Mouse (Mus musculus): ENCODE measurements around the gene Ttll5.
A peak's percentile ranks its signal among the peaks of the same experiment; 100 is the strongest.

The Ttll5 gene

GRCm38 (mm10) chr12:85970803-85971202 lies 146.3 kb downstream of the Ttll5 start:
- no peak for DNase-seq

DNA sequence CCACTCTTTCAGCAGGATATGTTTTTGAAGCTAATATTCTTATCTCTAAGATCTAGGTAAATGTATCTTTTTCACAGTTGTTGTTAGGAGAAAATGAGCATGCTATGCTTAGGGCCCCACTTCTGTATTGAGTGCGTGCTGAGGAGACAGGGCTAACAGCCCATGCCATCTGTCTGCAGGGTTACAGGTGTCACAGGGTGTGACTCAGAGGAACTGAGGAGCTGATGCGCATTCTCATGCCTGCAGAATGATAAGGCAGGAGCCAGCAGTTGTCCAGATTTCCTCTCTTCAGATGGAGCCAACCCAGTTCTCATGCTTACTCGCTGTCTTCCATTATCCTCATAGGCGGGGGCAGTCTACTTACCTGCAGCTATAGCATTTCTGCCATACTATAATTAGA lies 147.2 kb downstream of the Ttll5 start:
- DNase-seq = no peak

- DNase-seq = no peak
Observed at GRCm38 (mm10) chr12:85973526-85973925, 149.1 kb downstream of the Ttll5 start.

GRCm38 (mm10) chr12:85974030-85974429 lies 149.6 kb downstream of the Ttll5 start:
- DNase-seq = no peak

DNA sequence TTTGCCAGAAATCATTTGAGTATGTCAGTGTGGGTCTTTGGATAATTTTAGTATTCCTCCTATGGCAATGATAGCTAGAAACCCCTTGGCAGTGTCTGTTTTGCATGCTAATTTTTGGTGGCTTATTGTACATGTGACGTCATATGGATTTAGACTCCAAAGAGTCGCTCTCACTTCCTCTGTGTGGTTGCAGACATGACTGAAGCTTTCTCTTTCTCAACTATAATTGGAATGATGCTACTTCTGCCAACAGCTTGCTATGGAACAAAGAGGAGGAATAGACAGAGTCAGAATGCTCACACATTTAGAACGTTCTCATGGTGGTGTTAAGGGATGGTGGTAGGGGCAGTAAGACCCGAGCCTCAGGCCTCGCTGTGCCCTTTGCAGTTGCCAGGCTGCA lies 155.5 kb downstream of the Ttll5 start:
- no peak for DNase-seq

- DNase-seq = no peak
Observed at GRCm38 (mm10) chr12:85985524-85985923, 161.1 kb downstream of the Ttll5 start.

DNA sequence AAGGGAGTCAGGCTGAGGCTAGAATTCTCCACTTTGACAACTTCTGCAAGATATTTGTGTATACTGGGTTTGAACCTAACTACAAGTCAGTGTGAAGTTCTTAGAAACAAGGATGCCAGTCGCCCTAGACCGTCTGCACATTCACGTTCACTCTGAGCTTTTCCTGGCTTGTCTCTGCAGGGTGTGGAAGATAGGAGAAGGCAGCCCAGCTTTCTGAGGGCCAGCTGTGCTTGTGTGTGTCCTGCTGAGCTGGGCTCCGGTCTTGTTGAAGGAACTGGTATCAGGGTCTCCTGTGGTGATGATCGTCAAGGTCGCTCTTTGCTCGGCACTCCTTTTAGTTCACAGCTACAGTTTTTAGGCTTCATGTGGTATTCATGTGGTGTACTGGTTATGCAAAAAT lies 161.6 kb downstream of the Ttll5 start:
- DNase-seq = no peak

- no peak for DNase-seq
Observed at GRCm38 (mm10) chr12:85986540-85987443, 162.3 kb downstream of the Ttll5 start.

DNA sequence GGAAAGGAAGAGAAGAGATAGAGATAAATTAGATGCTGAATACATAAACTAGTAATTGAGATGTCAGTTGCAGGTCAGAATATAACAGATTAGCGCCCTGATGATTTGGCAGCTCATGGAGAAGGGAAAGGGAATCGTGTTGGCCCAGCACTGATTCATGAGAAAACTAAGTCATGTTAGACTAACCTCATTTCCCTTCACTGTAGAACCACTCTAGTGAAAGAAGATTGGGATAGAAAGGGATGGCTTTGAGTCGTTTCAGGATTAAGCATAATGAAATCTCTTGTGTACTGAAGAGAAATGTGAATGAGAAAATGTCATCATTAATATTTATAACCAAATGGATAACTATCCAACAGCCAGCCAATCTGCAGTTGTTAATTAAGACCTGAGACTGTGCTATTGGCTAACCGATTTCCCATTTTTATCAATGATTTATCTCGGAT lies 163.0 kb downstream of the Ttll5 start:
- DNase-seq = no peak

GRCm38 (mm10) chr12:85988121-85988520 lies 163.7 kb downstream of the Ttll5 start:
- DNase-seq = no peak

DNA sequence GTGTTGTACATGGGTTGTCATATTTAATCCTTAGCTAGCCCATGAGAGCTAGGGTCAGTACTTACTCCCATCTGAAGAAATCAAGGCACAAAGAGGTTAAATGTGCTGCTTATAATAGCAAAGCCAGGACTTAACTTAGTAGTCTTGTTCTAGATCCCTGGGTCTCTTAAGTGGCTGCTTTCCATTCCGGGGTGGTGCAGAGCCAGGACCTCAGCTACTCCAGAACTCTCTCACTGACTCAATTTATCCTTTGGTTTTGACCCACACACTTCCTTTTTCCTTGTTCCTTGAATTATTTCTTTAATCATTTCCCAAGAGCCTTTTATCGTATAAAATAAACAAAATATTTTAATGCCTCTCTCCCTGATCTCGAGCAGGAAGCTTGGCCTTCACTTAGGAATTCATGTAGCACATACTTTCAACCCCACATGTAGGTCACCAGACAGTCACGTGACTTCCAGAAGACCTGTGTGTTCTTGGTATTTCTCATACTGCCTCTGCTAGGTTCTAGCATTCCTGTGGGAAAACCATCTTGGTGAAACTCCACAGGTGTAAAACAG lies 164.4 kb downstream of the Ttll5 start:
- no peak for DNase-seq

DNA sequence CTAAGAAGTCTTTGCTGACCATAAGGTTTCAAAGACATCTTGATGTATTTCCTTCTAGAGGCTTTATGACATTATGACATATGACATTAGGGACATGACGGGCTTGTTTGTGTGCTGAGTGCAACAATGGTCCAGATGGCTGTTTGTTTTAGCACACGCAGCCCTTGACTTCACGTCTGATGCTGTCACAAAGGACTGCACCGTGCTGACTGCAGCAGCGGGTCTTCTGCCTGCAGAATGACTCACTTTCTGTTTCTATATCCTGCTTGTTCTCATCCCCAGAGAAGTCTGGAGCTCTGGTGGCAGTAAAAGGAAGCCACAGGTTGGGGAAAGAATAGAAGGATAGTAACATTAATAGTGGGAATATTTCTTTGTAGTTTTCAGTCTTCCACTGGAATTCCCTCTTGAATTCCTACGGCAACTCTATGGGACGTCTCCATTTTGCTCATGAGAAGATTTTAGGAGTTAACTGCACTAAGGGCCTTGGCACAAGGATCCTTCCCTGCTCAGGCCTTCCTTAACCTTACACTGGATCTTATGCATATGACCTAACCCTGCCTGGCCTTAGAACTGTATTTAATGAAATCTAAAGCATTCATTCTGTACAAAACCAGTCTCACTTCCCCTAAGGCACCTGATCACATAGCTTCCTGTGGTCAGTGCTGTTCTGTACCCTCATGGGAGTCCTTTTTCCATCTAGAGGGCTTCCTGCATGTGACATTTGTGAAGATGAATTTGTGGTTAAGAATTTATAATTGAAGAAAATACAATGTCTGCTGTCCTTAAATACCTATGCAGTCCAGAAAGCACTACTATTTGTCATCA lies 167.8 kb downstream of the Ttll5 start:
- DNase-seq = no peak

DNA sequence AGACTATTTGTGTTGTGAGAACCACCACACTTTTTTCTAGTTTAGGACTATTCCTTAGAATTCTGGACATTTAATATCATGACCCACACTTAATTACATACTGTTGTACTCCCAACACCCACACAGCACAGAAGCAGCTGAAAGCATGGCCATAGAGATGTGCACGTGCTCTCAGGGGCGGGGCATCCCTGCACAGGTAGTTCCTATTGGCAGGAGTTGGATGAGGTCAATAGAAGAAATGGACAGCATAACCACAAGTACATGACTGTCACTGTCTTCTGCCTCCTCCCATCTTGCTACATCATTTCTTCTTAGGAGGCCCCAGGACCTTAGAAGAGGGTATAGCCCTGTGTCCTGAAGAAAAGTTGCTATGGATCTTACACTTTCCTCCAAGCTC lies 168.4 kb downstream of the Ttll5 start:
- no peak for DNase-seq

DNA sequence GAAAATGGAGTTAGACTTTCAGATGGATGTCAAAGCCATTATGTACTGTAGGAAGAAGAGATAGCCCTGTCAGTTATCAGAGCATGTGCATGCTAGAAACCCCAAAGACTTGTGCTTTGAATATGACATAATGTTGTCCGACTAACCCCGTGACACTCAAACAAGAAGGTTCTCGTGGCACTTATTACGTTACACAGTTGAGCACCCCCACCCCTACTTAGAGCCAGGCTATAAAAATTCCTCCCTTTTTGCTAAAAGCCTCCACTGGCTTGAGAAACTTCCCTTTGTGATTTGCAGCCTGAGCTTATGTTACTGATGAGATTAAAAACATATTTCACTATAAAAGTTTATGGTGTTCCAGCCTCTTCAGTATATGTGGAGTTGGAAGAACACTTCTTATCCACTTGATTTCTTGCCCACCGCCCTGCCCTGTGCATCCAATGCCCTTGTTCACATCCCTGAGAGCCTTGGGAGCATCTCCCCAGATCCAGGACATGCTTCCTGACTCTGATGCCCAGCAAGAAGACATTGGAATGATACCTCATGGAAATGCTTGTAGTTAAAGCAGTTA lies 169.4 kb downstream of the Ttll5 start:
- no peak for DNase-seq

GRCm38 (mm10) chr12:86000641-86001073 lies 176.2 kb downstream of the Ttll5 start:
- no peak for DNase-seq

GRCm38 (mm10) chr12:86001120-86001655 lies 176.7 kb downstream of the Ttll5 start:
- DNase-seq = peak; percentile 30

GRCm38 (mm10) chr12:86004627-86005026 lies 180.2 kb downstream of the Ttll5 start:
- DNase-seq = no peak

GRCm38 (mm10) chr12:86007377-86007776 lies 182.9 kb downstream of the Ttll5 start:
- DNase-seq = no peak

GRCm38 (mm10) chr12:86010656-86011055 lies 186.2 kb downstream of the Ttll5 start:
- DNase-seq = no peak

- DNase-seq = no peak
Observed at GRCm38 (mm10) chr12:86012195-86012594, 187.7 kb downstream of the Ttll5 start.

GRCm38 (mm10) chr12:86014174-86014573 lies 189.7 kb downstream of the Ttll5 start:
- DNase-seq = no peak

DNA sequence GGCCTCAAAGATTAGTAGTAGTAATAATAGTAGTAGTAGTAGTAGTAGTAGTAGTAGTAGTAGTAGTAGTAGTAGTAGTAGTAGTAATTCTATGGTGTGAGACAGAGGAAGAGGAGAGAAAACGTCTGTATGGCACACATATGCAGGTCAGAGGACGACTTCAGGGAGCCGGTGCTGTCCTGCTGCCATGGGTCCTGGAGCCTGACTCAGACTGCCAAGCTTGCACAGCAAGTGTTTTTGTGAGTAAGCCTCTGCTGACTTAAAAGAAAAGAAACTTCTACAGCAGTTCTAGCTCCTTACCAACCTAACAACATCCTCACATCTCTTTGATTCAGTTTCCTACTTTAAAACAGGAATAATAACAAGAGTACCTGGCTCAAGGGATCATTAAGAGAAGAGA lies 190.2 kb downstream of the Ttll5 start:
- DNase-seq = no peak

DNA sequence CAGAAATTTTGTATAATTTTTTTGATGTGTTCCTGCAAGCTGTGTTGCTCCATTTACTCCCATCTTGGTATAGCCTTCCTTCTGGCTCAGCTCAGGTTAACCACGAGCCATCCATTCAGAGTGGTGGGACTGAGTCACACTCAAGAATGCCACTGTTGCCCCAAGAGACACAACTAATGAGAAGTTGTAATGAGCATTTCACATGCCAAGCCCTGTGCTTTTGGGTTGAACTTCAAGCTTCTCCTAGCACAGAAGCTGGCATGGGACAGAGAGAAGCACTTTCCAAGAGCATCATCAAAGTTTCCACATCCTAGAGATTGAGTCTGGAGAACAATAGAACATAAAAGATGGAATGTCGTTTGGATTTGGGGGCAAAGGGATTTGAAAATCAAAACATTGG lies 190.7 kb downstream of the Ttll5 start:
- DNase-seq = no peak

All from right cerebral cortex, postnatal 14 days (tissue).